Mouse (Mus musculus): ENCODE measurements around the gene Axdnd1. TPM values are rescaled to one million over a fixed set of nuclear protein-coding genes. Genes with fewer than 3 reads are reported as not detected.

Axdnd1 gene
- total RNA-seq, 2 experiments from 2014 or later = 0.61 to 1.3 TPM

DNA sequence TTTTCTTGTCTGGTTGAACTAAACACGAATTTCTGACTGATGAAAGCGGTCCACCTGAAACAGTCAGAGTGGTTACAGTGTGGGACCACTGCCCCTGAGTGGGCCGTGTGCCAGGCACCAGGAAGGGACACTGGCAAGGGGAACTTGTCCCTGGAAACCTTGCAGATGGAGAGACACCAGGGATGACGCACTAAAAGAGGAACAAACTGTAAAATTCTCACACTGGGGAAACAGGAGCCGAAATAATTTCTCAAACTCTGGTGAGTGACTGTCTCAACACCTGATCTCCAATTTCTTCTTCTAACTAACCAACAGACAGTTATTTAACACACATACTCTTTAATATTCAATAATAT is 135.4 kb downstream of the Axdnd1 start:
- peak in 1 of 2 experiments; percentile 22 for DNase-seq (ENCODE audit: low spot score in 2 of 2)
- H3K27ac ChIP-seq = peak overlapping the region; percentile 70
- TF ChIP-seq CTCF (conservative IDR thresholded peaks at IDR 0.05) = no peak

DNA sequence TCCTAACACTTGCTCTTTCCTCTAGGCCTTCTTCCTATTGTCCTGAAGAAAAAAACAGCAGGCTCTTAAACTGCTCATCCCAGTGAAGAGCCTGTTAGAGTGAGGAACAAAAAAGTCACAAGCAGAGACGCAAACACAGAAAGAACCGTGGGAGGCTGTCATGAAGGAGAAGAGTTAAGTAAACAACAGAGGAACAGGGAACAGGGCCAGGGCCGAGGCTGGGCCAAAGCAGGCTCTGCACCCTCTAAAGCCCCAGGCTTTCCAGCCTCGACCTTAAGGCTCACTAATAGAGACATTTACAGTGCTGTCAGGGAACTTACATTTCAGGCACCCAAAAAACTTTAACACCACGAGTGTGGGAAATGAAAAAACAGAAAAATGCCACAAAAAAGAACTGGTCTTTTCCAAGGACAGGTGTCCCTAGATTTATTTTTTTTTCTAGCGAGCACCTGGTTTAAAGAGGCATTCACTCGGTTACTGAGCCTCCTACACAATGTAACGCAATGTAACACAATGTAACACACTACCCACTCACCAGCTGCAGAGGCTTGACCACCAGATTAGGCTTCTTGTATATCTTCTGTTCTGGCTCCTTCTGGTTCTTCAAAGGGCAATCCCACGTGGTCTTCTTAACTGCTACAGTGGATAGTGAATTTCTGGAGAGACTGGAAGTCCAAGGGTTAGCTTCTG is 136.0 kb downstream of the Axdnd1 start:
- peak; percentile 23 to 40 for DNase-seq (ENCODE audit: low spot score in 2 of 2)
- Histone ChIP-seq H3K4me3 (no peak overlapping the region), H3K27ac (peak overlapping the region; percentile 70)
- TF ChIP-seq CTCF (conservative IDR thresholded peaks at IDR 0.05) = no peak

More for the DNA sequence above, 135.4 kb downstream of the Axdnd1 start:
- H3K4me3 ChIP-seq = no peak overlapping the region

DNA sequence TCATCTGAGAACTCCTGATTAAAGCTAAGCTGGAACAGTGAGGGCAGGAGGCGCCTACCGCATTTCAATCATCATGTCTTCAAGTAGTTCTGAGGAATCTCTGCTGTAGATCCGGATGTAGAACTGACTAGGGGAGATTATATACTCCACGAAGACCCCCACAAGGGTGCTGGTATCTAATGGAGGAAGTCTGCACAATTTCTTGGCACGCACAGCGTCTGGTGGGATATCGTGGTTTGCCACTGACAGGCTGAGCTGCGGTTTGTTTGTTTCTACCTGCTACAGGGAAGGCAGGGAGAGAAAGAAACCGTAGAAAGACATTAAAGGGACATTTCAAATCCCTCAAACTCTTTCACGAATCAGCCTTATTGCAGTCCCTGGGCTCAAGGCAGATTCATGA is 136.8 kb downstream of the Axdnd1 start:
- Histone ChIP-seq H3K4me3 (no peak overlapping the region), H3K27ac (peak overlapping the region; percentile 70)
- no peak for DNase-seq (ENCODE audit: low spot score in 2 of 2)
- no peak for TF ChIP-seq CTCF (conservative IDR thresholded peaks at IDR 0.05)

DNA sequence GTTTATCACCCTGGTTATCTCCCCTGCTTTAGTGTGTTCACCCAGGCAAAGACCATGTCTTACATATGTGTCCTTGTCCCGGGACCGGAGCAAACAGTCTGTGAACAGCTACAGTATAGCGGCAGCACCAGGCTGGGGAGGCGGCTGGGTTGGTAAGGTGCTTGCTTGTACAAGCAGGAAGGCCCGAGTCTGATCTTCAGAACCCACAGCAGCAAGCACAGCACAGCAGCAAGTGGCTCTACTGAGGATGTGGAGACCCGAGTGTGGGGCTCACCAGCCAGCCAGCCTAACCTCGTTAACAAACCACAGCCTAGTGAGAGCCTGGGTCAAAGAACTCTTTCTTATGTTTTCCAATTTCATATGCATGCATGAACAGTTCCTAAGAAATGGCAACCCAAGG is 140.8 kb downstream of the Axdnd1 start:
- no peak for TF ChIP-seq CTCF (conservative IDR thresholded peaks at IDR 0.05)
- no peak for DNase-seq (ENCODE audit: low spot score in 2 of 2)
- H3K27ac ChIP-seq = 0 out of 2 replicates have a peak overlapping the region, but pooled peaks have one; percentile 10
- no peak overlapping the region for H3K4me3 ChIP-seq

DNA sequence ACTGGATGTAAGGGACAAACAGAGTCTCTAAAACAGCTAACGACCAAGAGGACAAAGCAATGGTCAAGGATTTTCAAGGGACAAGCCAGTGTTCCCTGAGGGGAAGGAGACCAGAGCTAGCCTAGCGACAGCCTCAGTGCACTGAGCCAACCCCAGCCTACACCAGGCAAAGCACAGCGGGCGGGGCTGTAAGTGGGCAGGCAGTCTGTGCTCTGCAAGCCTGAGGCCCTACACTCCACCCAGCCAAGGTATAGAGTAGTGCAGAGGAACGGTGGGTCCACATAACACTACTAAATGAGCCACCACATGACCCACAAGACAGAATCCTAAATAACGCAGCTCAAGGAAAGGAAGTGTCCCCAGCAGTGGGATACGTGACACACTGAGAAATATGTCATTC is 147.3 kb downstream of the Axdnd1 start:
- TF ChIP-seq CTCF (conservative IDR thresholded peaks at IDR 0.05) = no peak
- no peak for DNase-seq (ENCODE audit: low spot score in 2 of 2)
- no peak overlapping the region for H3K4me3 ChIP-seq
- peak overlapping the region; percentile 55; the same call in 1 of the 2 replicates for H3K27ac ChIP-seq

Other genes starting within 250 kb of the Axdnd1 start
- gene Fam163a, start 216.1 kb downstream of the Axdnd1 start, total RNA-seq (2021) = 10 to 100 TPM; 14.3 to 14.8 TPM
- gene Tdrd5, start 117.5 kb downstream of the Axdnd1 start, total RNA-seq (2021) = 1 to 10 TPM; 6.5 to 7.6 TPM
- not detected for gene Nphs2, start 110.4 kb downstream of the Axdnd1 start, total RNA-seq (2021)
- gene Gm2000, start 55.1 kb downstream of the Axdnd1 start, total RNA-seq (2021) = 100 to 1,000 TPM; 312 to 322 TPM
- gene Soat1, start 53.2 kb upstream of the Axdnd1 start, total RNA-seq (2021) = 10 to 100 TPM; 49.3 to 55.9 TPM
- 10 to 100 TPM; 40.4 to 44.5 TPM for gene Gm10031, start 102.9 kb upstream of the Axdnd1 start, total RNA-seq (2021)
- gene Abl2, start 137.6 kb upstream of the Axdnd1 start, total RNA-seq (2021) = 10 to 100 TPM; 87.4 to 88.2 TPM

All from layer of hippocampus, adult 2 months (tissue).